Mouse (Mus musculus) liver, embryonic 12.5 days (tissue): Measurements from ENCODE around the gene Polm. TPM values are rescaled to one million over a fixed set of nuclear protein-coding genes. Genes with fewer than 3 reads are reported as not detected.

Experiments used
- ATAC-seq: fragments of 200-750 bp; cut with Nextera tagmentation; 2 replicates; pipeline ENCODE4 v1.8.0; 2017; ENCODE audit warnings: moderate number of reproducible peaks, mild to moderate bottlenecking, moderate library complexity
- H3K27ac ChIP-seq: fragments of 300-500 bp; sonication (generic); 2 replicates; pipeline ENCODE4 v1.5.1; 2016; ENCODE audit warnings: mild to moderate bottlenecking
- H3K27me3 ChIP-seq: fragments of 300-500 bp; sonication (generic); replicated peaks from 2 replicates; pipeline ENCODE4 v1.6.1; 2016; ENCODE audit warnings: mild to moderate bottlenecking, moderate library complexity
- H3K36me3 ChIP-seq: fragments of 300-500 bp; sonication (generic); 2 replicates; pipeline ENCODE4 v1.6.1; 2016; ENCODE audit warnings: mild to moderate bottlenecking, moderate library complexity
- H3K4me1 ChIP-seq: fragments of 300-500 bp; sonication (generic); 2 replicates; pipeline ENCODE4 v1.6.1; 2016
- H3K4me2 ChIP-seq: fragments of 300-500 bp; sonication (generic); 2 replicates; pipeline ENCODE4 v1.6.1; 2016; ENCODE audit warnings: mild to moderate bottlenecking, moderate library complexity
- H3K4me3 ChIP-seq: fragments of 300-500 bp; sonication (generic); 2 replicates; pipeline ENCODE4 v1.5.1; 2016; ENCODE audit warnings: mild to moderate bottlenecking, moderate library complexity
- H3K9ac ChIP-seq: fragments of 300-500 bp; sonication (generic); 2 replicates; pipeline ENCODE4 v1.6.1; 2016; ENCODE audit warnings: mild to moderate bottlenecking, moderate library complexity
- H3K9me3 ChIP-seq: fragments of 300-500 bp; sonication (generic); replicated peaks from 2 replicates; pipeline ENCODE4 v1.6.1; 2016; ENCODE audit warnings: mild to moderate bottlenecking, moderate library complexity
- WGBS: fragments of 180-500 bp; shearing (Covaris S2); methylation state at CpG from one replicate; pipeline ENCODE4 v1.1.7; 2016; ENCODE audit not compliant: insufficient replicate concordance; 5-methylcytosine and 5-hydroxymethylcytosine counted together
- polyA plus RNA-seq: library from polyadenylated mRNA; unstranded; fragments of >200 nt; fragmentation: Nextera tagmentation; extraction: Ambion mirVana; gene quantifications from 2 replicates; pipeline ENCODE4 v1.2.1, GENCODE M21; 2016

The Polm gene
- polyA plus RNA-seq, 1 experiment from 2014 or later, result 2.9 TPM

- ATAC-seq, result no peak
- H3K4me3 ChIP-seq, result peak overlapping the region; percentile 84
- 19% methylated on average over 8 of the region's 8 CpGs for WGBS
Measured at GRCm38 (mm10) chr11:5787671-5788055, 50.2 kb downstream of the Polm start.

DNA sequence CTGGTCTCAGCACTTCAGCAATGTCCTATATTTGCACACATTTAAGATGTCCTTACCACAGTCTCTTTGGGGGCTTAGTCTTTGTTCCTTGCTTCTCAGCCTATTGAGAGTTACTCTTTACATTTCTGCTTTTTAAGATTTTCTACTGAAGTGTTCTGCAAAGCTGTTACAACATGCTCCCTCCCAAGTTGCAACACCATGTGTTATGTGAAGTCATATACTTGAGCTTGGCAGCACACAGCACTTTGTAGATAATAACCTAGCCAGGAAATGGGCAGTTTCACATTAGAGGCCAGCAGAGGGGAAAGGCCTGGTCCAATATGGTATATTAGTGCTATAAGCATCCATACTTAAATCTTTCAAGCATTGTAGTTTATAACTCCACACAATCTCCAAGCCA lies 52.1 kb downstream of the Polm start:
- H3K4me1 ChIP-seq, result peaks cover 48% of the 10 kb centered on the region
- H3K9ac ChIP-seq, result no peak overlapping the region
- no peak overlapping the region for H3K4me3 ChIP-seq
- peaks cover 6% of the 10 kb centered on the region for H3K36me3 ChIP-seq
- H3K27ac ChIP-seq, result no peak overlapping the region
- no peaks in the 10 kb centered on the region for H3K9me3 ChIP-seq
- no peak overlapping the region for H3K4me2 ChIP-seq
- H3K27me3 ChIP-seq, result no peaks in the 10 kb centered on the region
- no peak for ATAC-seq

More at GRCm38 (mm10) chr11:5787671-5788055, 50.2 kb downstream of the Polm start:
- Histone ChIP-seq H3K4me1 (peaks cover 40% of the 10 kb centered on the region), H3K9ac (peak overlapping the region; percentile 87), H3K36me3 (peaks cover 21% of the 10 kb centered on the region), H3K27me3 (no peaks in the 10 kb centered on the region), H3K27ac (peak overlapping the region; percentile 98), H3K4me2 (peak overlapping the region; percentile 88), H3K9me3 (no peaks in the 10 kb centered on the region)

DNA sequence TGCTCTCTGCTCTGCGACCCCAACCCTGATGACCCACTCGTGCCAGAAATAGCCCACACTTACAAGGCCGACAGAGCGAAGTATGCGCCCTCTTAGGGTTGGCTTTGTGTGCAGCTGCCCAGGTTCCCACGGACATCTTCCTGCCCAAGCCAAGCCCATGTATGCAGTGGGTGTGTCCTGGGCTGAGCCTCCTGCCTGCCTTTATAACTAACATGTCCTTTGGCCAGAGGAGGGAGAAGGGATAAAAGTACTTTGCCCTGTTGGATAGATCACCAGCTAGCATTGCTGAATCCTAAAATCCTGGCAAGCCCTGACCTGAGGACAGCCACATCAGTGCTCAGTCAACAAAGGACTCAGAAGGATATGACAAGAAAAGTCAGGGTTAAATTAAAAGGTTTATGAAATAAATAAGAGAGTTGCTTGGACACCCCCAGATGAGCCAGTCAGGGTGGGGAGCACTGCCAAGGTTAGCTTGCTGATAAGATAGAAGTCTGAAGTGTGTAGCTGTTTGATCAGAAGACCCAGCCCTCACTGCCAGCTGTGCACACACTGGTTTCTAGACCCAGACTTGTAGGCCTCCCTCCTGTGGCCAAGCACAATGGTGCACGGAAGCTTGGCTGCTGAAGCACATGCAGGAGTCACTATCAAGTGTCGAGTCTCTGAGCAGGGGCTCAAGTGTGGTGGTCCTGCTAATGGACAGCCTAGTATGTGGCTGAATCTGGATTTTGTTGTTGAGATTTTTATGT lies 55.4 kb downstream of the Polm start:
- peak overlapping the region; percentile 37; the same call in 1 of the 2 replicates for H3K9ac ChIP-seq
- H3K9me3 ChIP-seq, result no peaks in the 10 kb centered on the region
- peak; percentile 89 for ATAC-seq
- H3K4me2 ChIP-seq, result peak overlapping the region; percentile 40
- H3K4me3 ChIP-seq, result no peak overlapping the region
- H3K4me1 ChIP-seq, result peaks cover 25% of the 10 kb centered on the region
- no peaks in the 10 kb centered on the region for H3K27me3 ChIP-seq
- peaks cover 6% of the 10 kb centered on the region for H3K36me3 ChIP-seq
- WGBS, result 55% methylated on average over 8 of the region's 8 CpGs
- H3K27ac ChIP-seq, result peak overlapping the region; percentile 61

- Histone ChIP-seq H3K4me2 (no peak overlapping the region), H3K9ac (no peak overlapping the region), H3K4me3 (no peak overlapping the region), H3K4me1 (peaks cover 16% of the 10 kb centered on the region), H3K27ac (no peak overlapping the region), H3K27me3 (no peaks in the 10 kb centered on the region), H3K36me3 (peaks cover 6% of the 10 kb centered on the region), H3K9me3 (no peaks in the 10 kb centered on the region)
- no peak for ATAC-seq
- 86% methylated on average over 6 of the region's 6 CpGs for WGBS
Measured at GRCm38 (mm10) chr11:5780035-5780499, 57.7 kb downstream of the Polm start.

DNA sequence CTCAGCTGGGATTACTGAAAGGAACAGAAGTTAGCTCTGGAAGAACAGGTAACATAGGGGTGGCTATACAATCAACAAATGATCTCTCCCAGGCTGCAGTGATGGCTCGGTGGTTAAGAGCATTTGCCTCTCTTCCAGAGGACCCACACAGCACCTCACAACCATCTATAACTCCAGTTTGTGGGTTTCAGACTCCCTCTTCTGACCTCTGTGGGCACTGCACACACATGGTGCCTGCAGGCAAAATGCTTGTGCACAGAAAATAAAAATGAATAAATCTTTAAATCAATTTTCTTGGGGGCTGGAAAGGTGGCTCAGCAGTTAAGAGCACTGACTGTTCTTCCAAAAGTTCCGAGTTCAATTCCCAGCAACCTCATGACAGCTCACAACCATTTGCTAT lies 59.3 kb downstream of the Polm start:
- peaks cover 16% of the 10 kb centered on the region for H3K4me1 ChIP-seq
- H3K9ac ChIP-seq, result no peak overlapping the region
- ATAC-seq, result no peak
- no peaks in the 10 kb centered on the region for H3K27me3 ChIP-seq
- H3K4me3 ChIP-seq, result no peak overlapping the region
- WGBS, result 54% methylated on average over 2 of the region's 2 CpGs
- H3K36me3 ChIP-seq, result peaks cover 6% of the 10 kb centered on the region
- no peak overlapping the region for H3K4me2 ChIP-seq
- H3K9me3 ChIP-seq, result no peaks in the 10 kb centered on the region
- H3K27ac ChIP-seq, result no peak overlapping the region

Other genes with a start within 250 kb of the Polm start
- gene Mrps24, start 122.3 kb downstream of the Polm start, polyA plus RNA-seq, result 143 and 149 TPM in 2 replicates
- gene Urgcp, start 75.6 kb downstream of the Polm start, polyA plus RNA-seq, result 13.4 and 14.6 TPM in 2 replicates
- gene Dbnl, start 49.5 kb downstream of the Polm start, polyA plus RNA-seq, result 71.6 and 72.0 TPM in 2 replicates
- 1.7 TPM in 2 replicates for gene Pgam2, start 34.3 kb downstream of the Polm start, polyA plus RNA-seq
- 8.5 and 9.6 TPM in 2 replicates for gene Aebp1, start 23.9 kb upstream of the Polm start, polyA plus RNA-seq
- 105 TPM in 2 replicates for gene Pold2, start 40.3 kb upstream of the Polm start, polyA plus RNA-seq
- 21.8 and 22.5 TPM in 2 replicates for gene Myl7, start 60.8 kb upstream of the Polm start, polyA plus RNA-seq
- 0.31 and 0.37 TPM in 2 replicates for gene Gck, start 112.1 kb upstream of the Polm start, polyA plus RNA-seq
- gene Ykt6, start 117.7 kb upstream of the Polm start, polyA plus RNA-seq, result 25.2 and 25.7 TPM in 2 replicates
- 0.19 and 0.43 TPM in 2 replicates for gene Camk2b, start 228.3 kb upstream of the Polm start, polyA plus RNA-seq